Mouse (Mus musculus) forebrain, embryonic 13.5 days (tissue): ENCODE results near the gene Rab5c. TPM values are rescaled to one million over a fixed set of nuclear protein-coding genes. Genes with fewer than 3 reads are reported as not detected.

Source experiments
- ATAC-seq: fragments of 200-750 bp; cut with Nextera tagmentation; 2 replicates; pipeline ENCODE4 v1.8.0; 2017
- H3K27ac ChIP-seq: fragments of 300-500 bp; sonication (generic); 2 replicates; pipeline ENCODE4 v1.5.1; 2015; ENCODE audit warnings: inconsistent platforms, mild to moderate bottlenecking, moderate library complexity
- H3K27me3 ChIP-seq: fragments of 300-500 bp; sonication (generic); 2 replicates; pipeline ENCODE4 v1.6.1; 2015; ENCODE audit warnings: mild to moderate bottlenecking, inconsistent platforms
- H3K36me3 ChIP-seq: fragments of 300-500 bp; sonication (generic); 2 replicates; pipeline ENCODE4 v1.6.1; 2015; ENCODE audit warnings: mild to moderate bottlenecking, inconsistent platforms; ENCODE audit not compliant: poor library complexity, severe bottlenecking
- H3K4me1 ChIP-seq: fragments of 300-500 bp; sonication (generic); 2 replicates; pipeline ENCODE4 v1.6.1; 2015; ENCODE audit warnings: inconsistent platforms
- H3K4me2 ChIP-seq: fragments of 300-500 bp; sonication (generic); 2 replicates; pipeline ENCODE4 v1.6.1; 2015; ENCODE audit warnings: inconsistent platforms, mild to moderate bottlenecking, moderate library complexity
- H3K4me3 ChIP-seq: fragments of 300-500 bp; sonication (generic); 2 replicates; pipeline ENCODE4 v1.5.1; 2015; ENCODE audit warnings: mild to moderate bottlenecking, inconsistent platforms
- H3K9ac ChIP-seq: fragments of 300-500 bp; sonication (generic); 2 replicates; pipeline ENCODE4 v1.6.1; 2015; ENCODE audit warnings: mild to moderate bottlenecking, inconsistent platforms
- H3K9me3 ChIP-seq: fragments of 300-500 bp; sonication (generic); replicated peaks from 2 replicates; pipeline ENCODE4 v1.6.1; 2016; ENCODE audit warnings: inconsistent platforms
- WGBS: fragments of 180-500 bp; shearing (Covaris S2); methylation state at CpG from one replicate; pipeline ENCODE4 v1.1.7; 2015; 5-methylcytosine and 5-hydroxymethylcytosine counted together
- polyA plus RNA-seq: library from polyadenylated mRNA; unstranded; fragments of >200 nt; fragmentation: Nextera tagmentation; extraction: Ambion mirVana; gene quantifications from 2 replicates; pipeline ENCODE4 v1.2.1, GENCODE M21; 2015

Gene Rab5c
- polyA plus RNA-seq, 1 experiment from 2014 or later = 22.7 TPM

GRCm38 (mm10) chr11:100730477-100731205 is 7.4 kb downstream of the Rab5c start:
- WGBS = 89% methylated on average over 6 of the region's 6 CpGs
- no peak overlapping the region for H3K4me2 ChIP-seq
- H3K4me3 ChIP-seq = no peak overlapping the region
- peaks cover 23% of the 10 kb centered on the region; the same call in 1 of the 2 replicates for H3K36me3 ChIP-seq
- no peak for ATAC-seq
- no peaks in the 10 kb centered on the region for H3K27me3 ChIP-seq
- H3K9me3 ChIP-seq = no peaks in the 10 kb centered on the region
- no peak overlapping the region for H3K9ac ChIP-seq
- peaks cover 3% of the 10 kb centered on the region; the same call in 1 of the 2 replicates for H3K4me1 ChIP-seq
- H3K27ac ChIP-seq = no peak overlapping the region

GRCm38 (mm10) chr11:100729976-100730375 is 8.0 kb downstream of the Rab5c start:
- peaks cover 23% of the 10 kb centered on the region; the same call in 1 of the 2 replicates for H3K36me3 ChIP-seq
- H3K27me3 ChIP-seq = no peaks in the 10 kb centered on the region
- H3K27ac ChIP-seq = no peak overlapping the region
- H3K9me3 ChIP-seq = no peaks in the 10 kb centered on the region
- no peak overlapping the region for H3K4me2 ChIP-seq
- ATAC-seq = no peak
- WGBS = 89% methylated on average over 4 of the region's 4 CpGs
- H3K4me1 ChIP-seq = no peaks in the 10 kb centered on the region
- H3K9ac ChIP-seq = no peak overlapping the region
- no peak overlapping the region for H3K4me3 ChIP-seq

- Histone ChIP-seq H3K4me1 (no peaks in the 10 kb centered on the region), H3K4me2 (no peak overlapping the region), H3K27me3 (no peaks in the 10 kb centered on the region), H3K27ac (no peak overlapping the region), H3K9me3 (no peaks in the 10 kb centered on the region), H3K4me3 (no peak overlapping the region), H3K36me3 (peaks cover 20% of the 10 kb centered on the region; the same call in 1 of the 2 replicates), H3K9ac (no peak overlapping the region)
- 86% methylated on average over 6 of the region's 6 CpGs for WGBS
- no peak for ATAC-seq
Measured at GRCm38 (mm10) chr11:100728601-100729000, 9.4 kb downstream of the Rab5c start.

- H3K27ac ChIP-seq = no peak overlapping the region
- peaks cover 5% of the 10 kb centered on the region; the same call in 1 of the 2 replicates for H3K4me1 ChIP-seq
- no peak overlapping the region for H3K9ac ChIP-seq
- ATAC-seq = no peak
- WGBS = 94% methylated on average over 3 of the region's 3 CpGs
- H3K27me3 ChIP-seq = no peaks in the 10 kb centered on the region
- H3K4me2 ChIP-seq = no peak overlapping the region
- H3K4me3 ChIP-seq = no peak overlapping the region
- peaks cover 7% of the 10 kb centered on the region; the same call in 1 of the 2 replicates for H3K36me3 ChIP-seq
- no peaks in the 10 kb centered on the region for H3K9me3 ChIP-seq
Measured at GRCm38 (mm10) chr11:100727201-100727600, 10.8 kb downstream of the Rab5c start.

GRCm38 (mm10) chr11:100724919-100725512 is 13.0 kb downstream of the Rab5c start:
- H3K27ac ChIP-seq = no peak overlapping the region
- WGBS = 65% methylated on average over 5 of the region's 5 CpGs
- ATAC-seq = no peak

GRCm38 (mm10) chr11:100722493-100723028 is 15.5 kb downstream of the Rab5c start:
- H3K27me3 ChIP-seq = no peaks in the 10 kb centered on the region
- H3K27ac ChIP-seq = no peak overlapping the region
- peaks cover 24% of the 10 kb centered on the region for H3K36me3 ChIP-seq
- 62% methylated on average over 2 of the region's 2 CpGs for WGBS
- peaks cover 19% of the 10 kb centered on the region for H3K4me1 ChIP-seq
- H3K4me2 ChIP-seq = no peak overlapping the region
- ATAC-seq = no peak
- no peak overlapping the region for H3K9ac ChIP-seq
- H3K9me3 ChIP-seq = no peaks in the 10 kb centered on the region
- no peak overlapping the region for H3K4me3 ChIP-seq

More at GRCm38 (mm10) chr11:100724919-100725512, 13.0 kb downstream of the Rab5c start:
- no peak overlapping the region for H3K4me3 ChIP-seq
- no peak overlapping the region for H3K9ac ChIP-seq
- no peaks in the 10 kb centered on the region for H3K9me3 ChIP-seq
- peaks cover 6% of the 10 kb centered on the region; the same call in 1 of the 2 replicates for H3K36me3 ChIP-seq
- no peak overlapping the region for H3K4me2 ChIP-seq
- peaks cover 19% of the 10 kb centered on the region for H3K4me1 ChIP-seq
- no peaks in the 10 kb centered on the region for H3K27me3 ChIP-seq

- Histone ChIP-seq H3K4me3 (no peak overlapping the region), H3K9me3 (no peaks in the 10 kb centered on the region), H3K27ac (no peak overlapping the region), H3K27me3 (no peaks in the 10 kb centered on the region), H3K9ac (no peak overlapping the region), H3K4me2 (no peak overlapping the region), H3K4me1 (peaks cover 19% of the 10 kb centered on the region), H3K36me3 (peaks cover 30% of the 10 kb centered on the region)
- no peak for ATAC-seq
- 67% methylated on average over 8 of the region's 8 CpGs for WGBS
Measured at GRCm38 (mm10) chr11:100721776-100722492, 16.1 kb downstream of the Rab5c start.

GRCm38 (mm10) chr11:100721254-100721653 is 16.8 kb downstream of the Rab5c start:
- Histone ChIP-seq H3K4me3 (no peak overlapping the region), H3K27me3 (no peaks in the 10 kb centered on the region), H3K4me1 (peaks cover 19% of the 10 kb centered on the region), H3K36me3 (peaks cover 36% of the 10 kb centered on the region), H3K4me2 (no peak overlapping the region), H3K9me3 (no peaks in the 10 kb centered on the region), H3K27ac (no peak overlapping the region), H3K9ac (no peak overlapping the region)
- no peak for ATAC-seq
- WGBS = 51% methylated on average over 4 of the region's 4 CpGs

- peaks cover 45% of the 10 kb centered on the region for H3K36me3 ChIP-seq
- H3K4me1 ChIP-seq = peaks cover 19% of the 10 kb centered on the region
- no peak overlapping the region for H3K4me2 ChIP-seq
- H3K27me3 ChIP-seq = no peaks in the 10 kb centered on the region
- H3K9ac ChIP-seq = no peak overlapping the region
- H3K27ac ChIP-seq = no peak overlapping the region
- WGBS = 80% methylated on average over 5 of the region's 5 CpGs
- no peak overlapping the region for H3K4me3 ChIP-seq
- no peak for ATAC-seq
- H3K9me3 ChIP-seq = no peaks in the 10 kb centered on the region
Measured at GRCm38 (mm10) chr11:100720345-100720744, 17.7 kb downstream of the Rab5c start.

GRCm38 (mm10) chr11:100719893-100720292 is 18.1 kb downstream of the Rab5c start:
- Histone ChIP-seq H3K27ac (no peak overlapping the region), H3K9me3 (no peaks in the 10 kb centered on the region), H3K27me3 (no peaks in the 10 kb centered on the region), H3K36me3 (peaks cover 47% of the 10 kb centered on the region), H3K4me3 (no peak overlapping the region), H3K4me2 (no peak overlapping the region), H3K4me1 (peaks cover 20% of the 10 kb centered on the region), H3K9ac (no peak overlapping the region)
- ATAC-seq = no peak
- 81% methylated on average over 11 of the region's 11 CpGs for WGBS

- Histone ChIP-seq H3K4me3 (no peak overlapping the region), H3K27me3 (no peaks in the 10 kb centered on the region), H3K36me3 (peaks cover 48% of the 10 kb centered on the region), H3K27ac (no peak overlapping the region), H3K4me1 (peaks cover 26% of the 10 kb centered on the region), H3K9me3 (no peaks in the 10 kb centered on the region), H3K4me2 (no peak overlapping the region), H3K9ac (no peak overlapping the region)
- WGBS = 82% methylated on average over 3 of the region's 3 CpGs
- no peak for ATAC-seq
Measured at GRCm38 (mm10) chr11:100719312-100719711, 18.7 kb downstream of the Rab5c start.

- 91% methylated on average over 4 of the region's 4 CpGs for WGBS
- ATAC-seq = no peak
- Histone ChIP-seq H3K4me1 (peaks cover 30% of the 10 kb centered on the region), H3K4me2 (no peak overlapping the region), H3K9ac (no peak overlapping the region), H3K4me3 (no peak overlapping the region), H3K9me3 (no peaks in the 10 kb centered on the region), H3K36me3 (peaks cover 48% of the 10 kb centered on the region), H3K27ac (no peak overlapping the region), H3K27me3 (no peaks in the 10 kb centered on the region)
Measured at GRCm38 (mm10) chr11:100718866-100719265, 19.1 kb downstream of the Rab5c start.
